Mouse (Mus musculus): Measurements from ENCODE around the gene Lrrk1.

- TF ChIP-seq FLI1 (IDR thresholded peaks at IDR 0.05; ENCODE audit: low read length) (no peak), GATA1 (IDR thresholded peaks at IDR 0.05; ENCODE audit: borderline replicate concordance, low read length) (no peak)
Observed at GRCm38 (mm10) chr7:66323252-66324015, 64.7 kb downstream of the Lrrk1 start.

All from megakaryocyte, embryonic 14.5 days (primary cell).